Mouse (Mus musculus): Measurements from ENCODE around the gene Fgfr4.
A peak's percentile ranks its signal among the peaks of the same experiment; 100 is the strongest.

Gene Fgfr4

GRCm38 (mm10) chr13:55209649-55210192 is 57.3 kb downstream of the Fgfr4 start, which contains the start of gene Nsd1:
Nsd1 (plus strand) TSS chr13:55209782.
- no peak for DNase-seq (ENCODE audit: low spot score in 2 of 2)

DNA sequence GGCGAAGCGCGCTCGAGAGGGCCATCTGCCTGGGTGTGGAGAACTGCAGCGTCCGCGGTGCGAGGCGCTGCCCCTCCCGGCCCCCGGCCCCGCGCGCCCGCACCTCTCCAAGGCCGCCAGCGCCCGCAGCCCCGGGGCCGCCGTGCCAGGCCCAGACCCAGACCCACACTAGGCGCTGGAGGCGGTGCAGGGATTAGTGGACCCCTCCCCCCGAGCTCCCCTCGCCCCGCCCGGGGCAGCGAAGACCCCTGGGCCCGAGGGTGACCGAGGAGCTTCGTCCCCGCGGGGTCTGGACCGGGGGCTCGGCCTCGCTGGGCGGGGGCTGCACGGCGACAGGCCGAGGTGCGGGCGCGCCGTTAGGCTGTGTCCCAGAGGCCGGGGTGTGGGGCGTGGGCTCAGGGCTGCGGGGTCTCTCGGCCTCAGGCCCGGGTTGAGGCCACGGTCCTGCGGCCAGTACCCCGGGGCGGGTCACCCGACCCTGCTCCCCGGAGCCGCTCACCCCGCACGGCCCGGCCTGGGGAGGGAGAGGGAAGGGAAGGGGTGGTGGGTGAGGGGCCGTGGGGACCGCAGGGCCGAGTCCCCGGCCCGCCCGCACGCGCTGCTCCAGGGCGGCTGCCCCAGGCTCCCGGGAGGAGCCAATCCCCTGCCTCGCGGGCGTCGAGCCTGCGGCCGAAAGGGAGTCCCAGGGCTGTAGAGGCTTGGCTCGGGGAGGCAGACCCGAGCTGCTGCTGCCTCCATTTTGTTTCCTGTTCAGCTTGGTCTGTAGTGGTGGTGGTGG is 57.9 kb downstream of the Fgfr4 start:
- no peak for DNase-seq (ENCODE audit: low spot score in 2 of 2)

- DNase-seq (ENCODE audit: low spot score in 2 of 2), result peak in 1 of 2 experiments; percentile 36
These were observed 58.5 kb downstream of the Fgfr4 start for GRCm38 (mm10) chr13:55210971-55211220.

GRCm38 (mm10) chr13:55211221-55212010 is 59.0 kb downstream of the Fgfr4 start:
- DNase-seq (ENCODE audit: low spot score in 2 of 2), result peak; percentile 59 to 76

GRCm38 (mm10) chr13:55212011-55212360 is 59.5 kb downstream of the Fgfr4 start:
- no peak for DNase-seq (ENCODE audit: low spot score in 2 of 2)

DNA sequence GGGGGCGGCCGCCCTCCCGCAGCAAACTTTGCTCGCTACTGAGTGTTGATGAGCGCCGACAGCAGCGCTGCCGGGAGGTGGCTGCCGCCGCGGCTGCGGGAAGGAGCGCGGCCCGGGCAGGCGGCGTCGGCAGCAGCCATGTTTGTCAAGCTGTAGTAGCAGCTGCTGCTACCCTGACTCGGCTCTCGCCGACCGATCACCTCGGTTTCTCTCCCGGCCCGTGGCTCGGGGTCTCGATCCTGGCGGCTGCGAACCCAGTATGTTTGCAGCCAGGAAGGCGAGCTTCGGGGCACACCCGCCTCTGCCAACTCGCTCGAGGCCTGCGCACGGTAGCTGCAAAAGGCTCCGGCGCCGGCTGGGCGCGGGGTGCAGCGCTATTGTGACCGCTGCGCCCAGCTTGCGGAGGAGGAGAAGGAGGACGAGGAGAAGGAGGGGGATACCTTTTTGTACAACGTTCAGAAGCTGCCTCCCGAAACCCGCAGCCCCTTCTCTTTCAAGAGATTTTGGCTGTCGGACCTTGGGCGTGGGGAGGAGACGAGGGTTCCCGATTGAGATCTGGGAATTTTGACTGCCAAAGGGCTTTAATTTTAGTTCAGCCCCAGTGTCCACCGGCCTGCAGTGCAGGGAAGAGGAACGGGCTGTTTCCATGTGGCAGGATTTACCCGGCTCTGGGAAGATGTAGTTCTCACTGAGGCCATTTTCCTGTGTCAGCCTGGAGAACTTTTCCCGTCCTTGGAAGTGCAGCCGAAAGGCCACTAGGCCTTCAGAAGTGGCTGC is 60.1 kb downstream of the Fgfr4 start:
- DNase-seq (ENCODE audit: low spot score in 2 of 2), result peak in 1 of 2 experiments; percentile 57

DNA sequence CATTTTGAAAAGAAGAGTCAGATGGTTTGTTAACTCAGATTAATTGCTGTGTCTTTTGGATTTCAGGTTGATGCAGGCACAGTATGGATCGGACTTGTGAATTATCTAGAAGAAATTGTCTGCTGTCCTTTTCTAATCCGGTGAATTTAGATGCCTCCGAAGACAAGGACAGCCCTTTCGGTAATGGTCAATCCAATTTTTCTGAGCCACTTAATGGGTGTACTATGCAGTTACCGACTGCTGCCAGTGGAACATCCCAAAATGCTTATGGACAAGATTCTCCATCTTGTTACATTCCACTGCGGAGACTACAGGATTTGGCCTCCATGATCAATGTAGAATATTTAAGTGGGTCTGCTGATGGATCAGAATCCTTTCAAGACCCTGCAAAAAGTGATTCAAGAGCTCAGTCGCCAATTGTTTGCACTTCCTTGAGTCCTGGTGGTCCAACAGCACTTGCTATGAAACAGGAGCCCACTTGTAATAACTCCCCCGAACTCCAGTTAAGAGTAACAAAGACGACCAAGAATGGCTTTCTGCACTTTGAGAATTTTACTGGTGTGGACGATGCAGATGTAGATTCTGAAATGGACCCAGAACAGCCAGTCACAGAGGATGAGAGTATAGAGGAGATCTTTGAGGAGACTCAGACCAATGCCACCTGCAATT is 60.8 kb downstream of the Fgfr4 start:
- no peak for DNase-seq (ENCODE audit: low spot score in 2 of 2)
